Mouse (Mus musculus): ENCODE measurements around the gene Tax1bp3.

- TF ChIP-seq CTCF (conservative IDR thresholded peaks at IDR 0.05; ENCODE audit: insufficient read depth, insufficient read length, low read depth, low read length) (no peak), POLR2A (IDR thresholded peaks at IDR 0.05; ENCODE audit: low read depth, low read length) (no peak)
These were observed 16.2 kb downstream of the Tax1bp3 start for GRCm38 (mm10) chr11:73193047-73193446.

Measured in kidney, adult 2 months (tissue).